Mouse (Mus musculus): ENCODE measurements around the gene Ginm1.
"Not testable (repeated sequence)": the region's sequence is repeated elsewhere in the genome, so short reads cannot be mapped to it uniquely, and the experiment has no call there.

Gene Ginm1

DNA sequence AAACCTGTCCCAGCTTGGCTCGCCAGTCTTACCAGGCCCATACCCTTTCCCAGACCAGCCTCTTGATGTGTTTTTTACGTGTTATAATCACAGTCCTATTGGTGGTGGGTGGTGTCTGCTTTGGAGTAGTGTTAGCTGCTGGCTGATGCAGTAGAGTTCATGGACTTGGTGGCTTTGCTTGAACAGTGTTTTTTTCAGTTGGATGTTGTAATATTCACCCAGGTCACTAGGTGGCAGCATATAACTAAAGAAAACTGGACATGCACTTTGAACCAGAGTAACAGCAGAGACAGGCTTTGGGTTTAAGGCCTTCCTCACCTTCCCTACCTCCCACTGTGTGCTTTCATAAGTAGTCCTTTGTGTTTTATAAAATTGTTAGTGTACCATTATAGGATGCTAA is 17.3 kb upstream of the Ginm1 start:
- no peak for DNase-seq (ENCODE audit: low spot score)

DNA sequence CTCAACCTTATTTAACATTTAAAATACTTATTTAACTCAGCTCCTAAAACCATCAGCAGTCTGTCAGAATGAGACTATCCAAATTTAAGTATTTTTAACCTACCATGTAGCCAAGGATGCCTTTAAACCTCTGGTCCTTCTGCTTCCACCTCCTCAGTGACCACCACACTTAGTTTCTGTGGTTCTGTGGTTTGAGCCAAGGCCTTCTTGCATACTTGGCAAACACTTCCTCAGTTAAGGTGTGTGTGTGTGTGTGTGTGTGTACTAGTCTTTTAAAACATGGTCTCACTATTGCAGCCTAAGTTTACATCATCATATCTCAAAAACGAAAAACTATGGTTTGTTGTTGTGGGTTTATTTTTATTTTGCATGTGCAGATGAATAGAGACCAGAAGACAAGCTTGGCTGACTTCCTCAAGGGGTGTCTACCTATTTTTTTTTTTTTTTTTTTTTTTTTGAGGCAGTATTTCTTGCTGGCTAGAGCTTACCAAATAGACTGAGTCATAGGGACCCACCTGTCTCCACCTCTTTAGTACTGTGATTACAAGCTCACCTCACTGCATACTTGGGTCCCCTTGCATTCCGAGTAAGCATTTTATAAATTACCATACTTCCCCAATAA is 10.0 kb upstream of the Ginm1 start:
- no peak for DNase-seq (ENCODE audit: low spot score)

- DNase-seq (ENCODE audit: low spot score), result no peak
These were observed 8.6 kb upstream of the Ginm1 start for GRCm38 (mm10) chr10:7801258-7801657.

DNA sequence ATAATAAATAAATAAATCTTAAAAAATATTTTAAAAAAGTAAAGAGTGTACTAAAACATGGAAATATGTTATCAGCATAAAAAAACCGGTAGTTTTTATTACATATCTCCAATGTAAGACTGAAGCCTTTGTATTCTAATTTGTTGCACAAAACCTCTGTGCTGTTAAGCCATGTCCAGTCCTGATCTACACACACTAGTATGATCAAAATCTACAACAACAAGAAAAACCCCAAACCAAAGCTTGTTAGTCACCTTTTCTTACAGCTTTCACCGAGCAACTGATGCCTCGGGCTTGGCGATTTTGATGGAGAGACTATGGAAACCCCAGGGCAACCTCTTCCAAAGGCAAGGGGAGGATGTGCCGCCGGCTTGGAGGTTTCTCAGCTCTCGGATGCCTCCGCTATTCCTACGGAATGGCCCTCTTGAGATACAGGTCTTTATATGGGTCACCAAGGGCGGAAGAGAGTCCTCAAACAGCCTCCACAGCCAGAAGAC is 322 bp downstream of the Ginm1 start:
- DNase-seq (ENCODE audit: low spot score), result no peak

DNA sequence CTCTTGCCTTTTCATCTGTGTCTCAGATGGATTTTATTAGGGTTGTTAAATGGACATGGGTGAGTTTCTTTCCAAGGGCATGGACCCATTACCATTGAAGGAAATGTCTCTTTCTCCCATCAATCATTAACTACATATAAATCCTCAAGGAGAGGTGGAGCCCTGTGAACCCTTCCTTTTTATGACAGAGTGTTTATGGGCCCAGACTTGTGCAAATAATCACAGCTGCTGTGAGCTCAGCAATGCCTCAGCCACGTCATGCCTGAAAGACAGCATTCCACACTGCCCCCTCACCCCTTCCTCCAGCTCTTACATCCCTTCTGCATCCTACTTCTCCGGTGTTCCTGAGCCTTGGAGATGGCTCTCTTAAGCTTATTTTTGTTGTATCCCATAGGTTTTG is 5.3 kb downstream of the Ginm1 start:
- DNase-seq (ENCODE audit: low spot score), result no peak

DNA sequence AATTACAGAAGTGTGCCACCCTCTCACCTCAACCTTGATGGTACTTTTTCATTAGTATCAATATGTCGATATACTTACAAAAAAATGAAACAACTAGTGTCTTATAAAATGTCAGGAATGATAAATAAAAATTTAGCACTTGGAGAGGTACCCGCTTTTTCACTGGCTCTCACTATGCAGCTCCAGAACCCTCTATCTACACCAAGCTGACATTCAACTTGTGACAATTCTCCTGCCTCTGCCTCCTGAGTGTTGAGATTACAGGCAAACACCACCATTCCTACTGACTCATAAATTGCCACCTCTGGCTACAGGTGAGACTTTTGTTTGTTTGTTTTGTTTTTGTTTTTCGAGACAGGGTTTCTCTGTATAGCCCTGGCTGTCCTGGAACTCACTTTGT is 11.4 kb downstream of the Ginm1 start:
- no peak for DNase-seq (ENCODE audit: low spot score)

DNA sequence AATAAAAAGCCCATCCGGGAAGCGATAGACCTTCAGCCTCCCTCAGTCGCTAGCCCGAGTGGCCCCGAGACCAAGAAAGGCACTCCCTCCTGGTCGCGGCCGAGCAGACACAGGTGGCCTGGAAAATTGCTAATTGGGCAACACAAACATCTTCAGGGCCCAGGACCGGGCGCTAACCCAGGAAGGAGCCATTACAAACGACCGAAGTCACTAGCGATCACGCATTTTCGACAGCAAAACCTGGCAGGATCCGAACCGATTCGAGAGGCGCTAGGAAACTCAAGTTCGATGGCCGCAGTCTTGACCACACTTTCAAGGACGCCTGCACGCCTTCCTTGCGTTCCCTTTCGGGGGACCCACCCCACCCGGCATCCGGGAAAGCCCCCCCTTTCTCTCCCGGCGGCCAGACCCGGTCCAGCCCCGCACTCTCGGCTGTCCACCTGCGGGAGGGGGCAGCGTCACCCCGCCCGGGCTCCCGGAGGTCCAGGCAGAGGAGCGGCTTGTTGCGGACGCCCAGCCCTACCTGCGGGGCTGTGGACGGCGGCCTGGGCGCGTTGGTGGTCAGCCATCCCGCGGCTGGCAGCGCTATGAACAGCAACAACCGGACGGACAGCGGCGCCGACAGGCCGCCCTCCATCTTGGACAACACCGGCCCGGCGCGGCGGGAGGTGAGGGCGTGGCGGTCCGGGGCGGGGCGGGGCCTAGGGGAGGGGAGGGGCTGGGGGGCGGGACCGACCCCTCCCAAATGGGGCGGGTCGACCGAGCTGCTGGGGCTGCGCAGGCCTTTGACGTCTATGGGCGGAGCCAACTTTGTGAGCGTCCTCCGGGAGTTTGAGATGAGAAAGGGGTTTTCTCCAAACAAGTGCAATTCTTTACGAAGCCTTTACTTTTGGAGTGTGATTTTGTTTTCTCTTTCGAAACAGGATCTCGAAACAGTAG is 12.1 kb downstream of the Ginm1 start:
- DNase-seq (ENCODE audit: low spot score), result peak; percentile 67

GRCm38 (mm10) chr10:7779751-7780237 is 12.8 kb downstream of the Ginm1 start:
- DNase-seq (ENCODE audit: low spot score), result no peak

GRCm38 (mm10) chr10:7778361-7778760 is 14.3 kb downstream of the Ginm1 start:
- DNase-seq (ENCODE audit: low spot score), result no peak

DNA sequence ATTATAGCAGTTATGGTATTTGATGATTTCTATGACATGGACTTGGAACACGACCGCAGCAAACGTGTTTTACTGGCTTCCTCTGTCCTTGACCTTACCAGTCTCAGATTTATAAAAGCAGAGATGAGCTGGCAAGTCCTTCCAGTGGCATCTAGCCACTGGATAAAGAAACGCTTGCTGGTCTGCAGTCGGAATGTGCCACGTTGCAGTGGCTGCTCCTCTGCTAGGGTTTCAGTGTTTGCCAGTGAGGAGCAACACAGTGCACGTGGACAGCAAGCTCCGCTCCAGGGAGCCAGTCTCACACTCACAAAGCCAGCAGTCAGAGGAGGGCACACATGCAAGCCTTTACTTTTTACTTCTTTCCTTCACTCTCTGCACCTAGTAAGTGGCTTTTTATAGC is 17.2 kb downstream of the Ginm1 start:
- no peak for DNase-seq (ENCODE audit: low spot score)

- no peak for DNase-seq (ENCODE audit: low spot score)
These were observed 19.9 kb downstream of the Ginm1 start for GRCm38 (mm10) chr10:7772769-7773168.

DNA sequence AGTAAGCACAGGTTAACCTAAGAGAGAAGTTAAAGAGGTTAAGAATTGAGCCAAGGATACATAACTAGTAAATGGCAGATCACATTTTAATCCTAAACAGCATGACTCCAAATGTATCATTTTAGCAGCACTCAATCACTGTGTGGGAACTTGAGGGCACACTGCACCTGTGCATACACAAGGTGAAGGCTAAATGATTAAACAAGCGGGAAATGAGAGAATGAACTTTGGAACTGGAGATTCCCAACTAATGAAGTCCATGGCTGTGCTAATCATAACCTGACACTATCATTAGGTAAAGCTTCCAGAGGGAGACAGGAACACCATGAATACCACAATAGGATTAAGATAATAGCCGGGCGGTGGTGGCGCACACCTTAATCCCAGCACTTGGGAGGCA is 20.3 kb downstream of the Ginm1 start:
- no peak for DNase-seq (ENCODE audit: low spot score)

GRCm38 (mm10) chr10:7757544-7757943 is 35.1 kb downstream of the Ginm1 start:
- no peak for DNase-seq (ENCODE audit: low spot score)

- DNase-seq (ENCODE audit: low spot score), result no peak
These were observed 43.9 kb downstream of the Ginm1 start for GRCm38 (mm10) chr10:7748752-7749151.

- not testable (repeated sequence) for DNase-seq (ENCODE audit: low spot score)
These were observed 47.1 kb downstream of the Ginm1 start for GRCm38 (mm10) chr10:7745528-7745927.

DNA sequence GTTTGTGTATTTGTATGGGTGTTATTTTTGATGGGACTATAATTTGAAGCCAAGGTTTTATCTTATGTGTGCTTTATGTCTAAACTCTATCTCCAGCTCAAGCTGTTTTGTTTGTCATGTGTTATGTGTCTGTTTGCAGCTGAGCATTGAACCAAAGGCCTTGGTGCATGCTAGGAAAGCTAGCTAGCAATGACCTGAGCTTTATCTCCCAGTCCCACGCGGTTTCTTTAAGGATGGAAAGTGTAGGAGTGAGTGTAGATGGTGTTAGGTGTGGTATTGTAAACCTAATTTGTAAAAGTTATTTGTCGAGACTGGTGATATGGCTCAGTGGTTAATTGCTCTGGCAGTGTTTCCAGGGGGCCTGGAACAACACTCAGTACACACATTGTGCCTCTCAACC is 54.7 kb downstream of the Ginm1 start:
- no peak for DNase-seq (ENCODE audit: low spot score)

- no peak for DNase-seq (ENCODE audit: low spot score)
These were observed 55.5 kb downstream of the Ginm1 start for GRCm38 (mm10) chr10:7737122-7737521.

DNA sequence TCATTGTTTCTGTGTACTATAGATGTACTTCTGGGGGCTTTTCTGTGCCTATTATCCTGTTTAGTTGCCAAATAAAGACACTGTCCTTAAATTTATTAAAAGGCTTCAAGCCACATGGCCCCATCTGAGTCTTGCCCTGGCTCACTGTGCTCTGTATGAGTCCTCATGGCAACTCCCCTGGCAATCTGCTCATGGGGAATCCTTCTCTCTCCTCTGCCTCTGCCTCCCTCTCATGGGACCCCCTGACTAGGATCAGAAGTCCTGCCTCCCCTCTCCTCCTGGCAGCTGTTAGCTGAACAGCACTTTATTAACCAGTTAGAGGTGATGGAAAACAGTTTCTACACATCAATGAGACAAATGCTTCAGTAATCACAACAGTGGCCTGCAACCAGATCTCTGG is 61.0 kb downstream of the Ginm1 start:
- no peak for DNase-seq (ENCODE audit: low spot score)

DNA sequence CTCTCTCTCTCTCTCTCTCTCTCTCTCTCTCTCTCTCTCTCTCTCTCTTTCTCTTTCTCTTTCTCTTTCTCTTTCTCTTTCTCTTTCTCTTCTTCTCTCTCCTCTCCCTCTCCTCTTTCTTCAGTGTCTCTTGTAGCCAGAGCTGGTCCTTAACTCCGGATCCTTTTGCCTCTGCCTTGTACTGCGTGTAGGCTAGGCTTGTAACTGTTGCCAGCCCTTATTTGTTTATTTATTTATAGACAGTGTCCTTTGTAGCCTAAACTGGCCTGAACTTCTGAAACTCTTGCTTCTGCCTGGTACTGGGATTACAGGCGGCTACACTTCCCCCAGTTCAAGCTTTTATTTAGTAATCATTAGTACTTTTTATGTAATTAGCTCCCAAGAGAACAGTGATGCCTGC is 65.6 kb downstream of the Ginm1 start:
- no peak for DNase-seq (ENCODE audit: low spot score)

DNA sequence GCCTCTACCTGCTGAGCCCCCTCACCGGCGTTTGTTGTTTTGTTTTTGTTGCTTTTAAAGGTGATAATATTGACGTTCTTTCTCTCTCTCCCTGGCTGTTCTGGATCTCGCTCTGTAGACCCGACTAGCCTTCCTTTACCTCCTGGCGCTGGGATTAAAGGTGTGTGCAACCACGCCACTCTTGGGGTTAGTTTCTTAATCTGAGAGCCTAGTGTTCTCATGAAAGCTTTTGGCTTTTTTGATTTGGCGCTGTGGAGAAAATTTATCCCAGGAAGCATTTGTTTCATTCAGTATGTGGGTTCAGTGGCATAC is 66.2 kb downstream of the Ginm1 start:
- DNase-seq (ENCODE audit: low spot score), result no peak

GRCm38 (mm10) chr10:7725751-7726500 is 66.7 kb downstream of the Ginm1 start, which contains the start of gene Katna1:
Katna1 (plus strand) TSS chr10:7726000.
- peak; percentile 70 for DNase-seq (ENCODE audit: low spot score)

All from ovary, postnatal 10 days (tissue).